8 mouse cellular contexts compared by ENCODE assay signal in the genomic region with DNA sequence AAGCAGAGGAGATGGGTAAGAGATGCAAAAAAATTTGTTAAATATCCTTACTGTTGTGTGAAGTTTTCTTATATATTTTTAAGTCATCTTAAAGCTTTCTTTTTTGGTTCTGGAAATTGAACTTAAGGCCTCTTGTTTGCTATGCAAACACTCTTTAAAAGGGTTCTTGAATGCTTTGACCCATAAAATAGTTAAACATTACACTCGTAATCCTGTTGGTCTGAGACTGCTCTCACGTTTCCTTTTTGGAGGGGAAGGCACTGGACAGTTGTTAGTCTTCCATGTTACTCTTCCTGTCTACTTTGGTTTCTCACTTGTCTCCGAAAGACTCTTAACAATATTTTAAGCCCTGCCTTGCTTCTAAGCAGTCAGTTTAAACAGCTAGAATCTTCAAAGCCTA. TPM values are rescaled to one million over a fixed set of nuclear protein-coding genes. Genes with fewer than 3 reads are reported as not detected.
A peak's percentile ranks its signal among the peaks of the same experiment; 100 is the strongest.
DNase-seq lines count a peak whose midpoint lies in the region; ATAC-seq and TF ChIP-seq lines count a peak whose summit lies in the region.
"Had no signal": no experiment of that assay in that cellular context is flagged by ENCODE, and none has a peak within 500 bp of the region (broad histone marks: within the 10 kb centered on the region; RNA-seq: fewer than 3 reads in every experiment).

No protein-coding gene starts in this region.

- H3K27ac ChIP-seq in left cerebral cortex, adult 2 months, result no peak overlapping the region
- no peak overlapping the region for H3K27ac ChIP-seq in forebrain, embryonic 14.5 days (ENCODE audit: low read depth, low read length)
- H3K27ac ChIP-seq in kidney, embryonic 15.5 days, result no peak overlapping the region

- intact Hi-C loops in left cerebral cortex, adult 2 months (cut with DNase I), result no loop called here

- peaks cover 79% of the 10 kb centered on the region for H3K79me2 ChIP-seq in myocyte (ENCODE audit: control insufficient read depth, insufficient read depth)

- DNase-seq in left cerebral cortex, adult 2 months (ENCODE audit: extremely low spot score in 1 of 2, low spot score in 2 of 2), result no peak
- DNase-seq in left cerebral cortex, adult 18-20 months (ENCODE audit: low spot score in 2 of 2), result no peak
- no peak for DNase-seq in forebrain, embryonic 14.5 days (ENCODE audit: low spot score)
- no peak for DNase-seq in adrenal gland, adult 8-10 months
- DNase-seq in thymus, postnatal 0 days (ENCODE audit: low spot score), result no peak
- DNase-seq: cerebellum, adult 8-10 months had no signal

- H3K4me2 ChIP-seq in forebrain, embryonic 14.5 days (ENCODE audit: low read length), result peak overlapping the region; percentile 27
- H3K4me2 ChIP-seq in kidney, embryonic 15.5 days, result peak overlapping the region; percentile 59
- H3K4me2 ChIP-seq in myocyte (ENCODE audit: low read depth), result peak overlapping the region; percentile 84

- H3ac ChIP-seq in myocyte (ENCODE audit: control insufficient read depth, insufficient read length), result no peak overlapping the region

- ATAC-seq in forebrain, embryonic 14.5 days, result no peak
- no peak for ATAC-seq in kidney, embryonic 15.5 days (replicated peaks; ENCODE audit: low FRiP score)

- WGBS in forebrain, embryonic 14.5 days, result 63% methylated on average over 3 of the region's 3 CpGs
- 8% methylated on average over 3 of the region's 3 CpGs for WGBS in kidney, embryonic 15.5 days

- H3K4me3 ChIP-seq in left cerebral cortex, adult 2 months, result peak overlapping the region; percentile 97
- no peak overlapping the region for H3K4me3 ChIP-seq in forebrain, embryonic 14.5 days (ENCODE audit: low read depth, low read length)
- H3K4me3 ChIP-seq in kidney, embryonic 15.5 days (replicated peaks), result peak overlapping the region; percentile 91
- H3K4me3 ChIP-seq in myocyte, result peak overlapping the region; percentile 76

- peaks cover 15% of the 10 kb centered on the region; the same call in 1 of the 2 replicates for H3K4me1 ChIP-seq in forebrain, embryonic 14.5 days (ENCODE audit: control insufficient read depth, insufficient read depth, low read length)
- peaks cover 23% of the 10 kb centered on the region for H3K4me1 ChIP-seq in kidney, embryonic 15.5 days

- no peaks in the 10 kb centered on the region for H3K27me3 ChIP-seq in forebrain, embryonic 14.5 days (replicated peaks; ENCODE audit: control insufficient read depth, insufficient read depth, low read length)
- H3K27me3 ChIP-seq in kidney, embryonic 15.5 days, result no peaks in the 10 kb centered on the region
- no peaks in the 10 kb centered on the region for H3K27me3 ChIP-seq in myocyte (ENCODE audit: control insufficient read depth, insufficient read depth, insufficient read length)

- no peak for TF ChIP-seq POLR2A in myocyte (IDR thresholded peaks at IDR 0.05; ENCODE audit: insufficient read length, low read depth)

- peaks cover 9% of the 10 kb centered on the region; the same call in 1 of the 2 replicates for H3K36me3 ChIP-seq in forebrain, embryonic 14.5 days (ENCODE audit: control insufficient read depth, insufficient read depth, low read length)
- peaks cover 17% of the 10 kb centered on the region for H3K36me3 ChIP-seq in kidney, embryonic 15.5 days
- H3K36me3 ChIP-seq in myocyte (ENCODE audit: control insufficient read depth, insufficient read depth), result peaks cover 20% of the 10 kb centered on the region

- no peak overlapping the region for H3K9ac ChIP-seq in forebrain, embryonic 14.5 days (ENCODE audit: low read length)
- H3K9ac ChIP-seq in kidney, embryonic 15.5 days, result no peak overlapping the region

- no peaks in the 10 kb centered on the region for H3K9me3 ChIP-seq in forebrain, embryonic 14.5 days (replicated peaks; ENCODE audit: control insufficient read depth, low read length)
- H3K9me3 ChIP-seq in kidney, embryonic 15.5 days (replicated peaks), result no peaks in the 10 kb centered on the region

- no peak for TF ChIP-seq CTCF in left cerebral cortex, adult 2 months (IDR thresholded peaks at IDR 0.05)

TF ChIP-seq in myocyte, 11 proteins besides CTCF, POLR2A, EP300 and RAD21:
- peak in 1 of 3 experiments; percentile 4 for TF ChIP-seq MYOG (IDR thresholded peaks at IDR 0.05; ENCODE audit: control insufficient read depth in 1 of 3, insufficient read depth in 1 of 3, insufficient read length in 2 of 3, low read depth in 2 of 3)
- TF ChIP-seq SRF (IDR thresholded peaks at IDR 0.05; ENCODE audit: control insufficient read depth, insufficient read length, low read depth), result no peak
- no peak for TF ChIP-seq MYOD1 (IDR thresholded peaks at IDR 0.05; ENCODE audit: control insufficient read depth in 1 of 3, insufficient read length in 2 of 3, low read depth in 2 of 3)

RNA-seq across cellular contexts. Expression of a gene that starts 1.4 kb away (rescaled TPM):
- 10 to 100 TPM; 45.9 to 52.6 TPM for total RNA-seq in left cerebral cortex, adult 2 months (2021)
- 10 to 100 TPM; 49.7 to 52.1 TPM for total RNA-seq in left cerebral cortex, adult 18-20 months (2021)
- 44.1 and 54.8 TPM in 2 replicates for polyA plus RNA-seq in forebrain, embryonic 14.5 days (2014; fragmentation: Nextera tagmentation; extraction: Ambion mirVana)
- 60.4 and 65.0 TPM in 2 replicates for polyA plus RNA-seq in kidney, embryonic 15.5 days (2015; fragmentation: Nextera tagmentation; extraction: Ambion mirVana)
- 18.9 TPM for polyA plus RNA-seq in myocyte (2012; fragmentation: generic; extraction: Trizol)
- 10 to 100 TPM; 33.0 to 44.5 (median 37.8) TPM for total RNA-seq in adrenal gland, adult 8-10 months (2022)
- polyA plus RNA-seq in thymus, postnatal 0 days (2015; fragmentation: Nextera tagmentation; extraction: Ambion mirVana), result 65.4 and 66.8 TPM in 2 replicates

RNA-seq across cellular contexts. Expression of a gene that starts 1.4 kb away (rescaled TPM):
- 10 to 100 TPM; 28.4 to 33.3 TPM for total RNA-seq in left cerebral cortex, adult 2 months (2021)
- total RNA-seq in left cerebral cortex, adult 18-20 months (2021), result 10 to 100 TPM; 30.2 to 34.8 TPM
- 62.2 and 65.9 TPM in 2 replicates for polyA plus RNA-seq in forebrain, embryonic 14.5 days (2014; fragmentation: Nextera tagmentation; extraction: Ambion mirVana)
- 77.2 and 87.0 TPM in 2 replicates for polyA plus RNA-seq in kidney, embryonic 15.5 days (2015; fragmentation: Nextera tagmentation; extraction: Ambion mirVana)
- 47.3 TPM for polyA plus RNA-seq in myocyte (2012; fragmentation: generic; extraction: Trizol)
- total RNA-seq in adrenal gland, adult 8-10 months (2022), result 10 to 100 TPM; 51.8 to 92.8 (median 72.2) TPM
- polyA plus RNA-seq in thymus, postnatal 0 days (2015; fragmentation: Nextera tagmentation; extraction: Ambion mirVana), result 55.8 and 57.4 TPM in 2 replicates

Comparison
In these comparisons a context has a peak if more than half of its experiments do, and no peak if none do; other contexts are left out.
1. H3K4me2 ChIP-seq: peak in every context shown above with its lines; median percentile 84 in myocyte; 59 in kidney, embryonic 15.5 days; 27 in forebrain, embryonic 14.5 days.